Mouse (Mus musculus) MEL (cell line): ENCODE results near the gene Nkx2-3. TPM values are rescaled to one million over a fixed set of nuclear protein-coding genes. Genes with fewer than 3 reads are reported as not detected.
A peak's percentile ranks its signal among the peaks of the same experiment; 100 is the strongest.

Source experiments
- DNase-seq: peaks from one replicate; pipeline ENCODE4 v3.0.0; 2011; ENCODE audit warnings: low read depth, low spot score
- H3K27ac ChIP-seq: 2 replicates; pipeline ENCODE4 v1.5.1; 2012; ENCODE audit warnings: low read depth, mild to moderate bottlenecking, control low read depth, low read length, moderate library complexity; ENCODE audit not compliant: control insufficient read depth
- H3K27me3 ChIP-seq, 2 experiments: fragments of 150-350 bp in 1 of 2; sonication (generic) in 1 of 2; 2 replicates each; pipeline ENCODE4 v1.6.1; 2012; ENCODE audit warnings: low read length in 2 of 2, mild to moderate bottlenecking in 2 of 2, improper control_type of control experiment in 1 of 2, moderate library complexity in 1 of 2; ENCODE audit not compliant: insufficient read depth in 2 of 2, control insufficient read depth in 1 of 2
- H3K36me3 ChIP-seq, 2 experiments: 2 replicates each; pipeline ENCODE4 v1.6.1; 2012 to 2014; ENCODE audit warnings: low read length in 2 of 2, improper control_type of control experiment in 1 of 2, inconsistent platforms in 1 of 2, mild to moderate bottlenecking in 1 of 2; ENCODE audit not compliant: insufficient read depth in 2 of 2, control insufficient read depth in 1 of 2
- H3K4me1 ChIP-seq, 2 experiments: fragments of 150-350 bp in 1 of 2; sonication (generic) in 1 of 2; 2 replicates each; pipeline ENCODE4 v1.6.1; 2012; ENCODE audit warnings: low read length in 2 of 2, improper control_type of control experiment in 1 of 2, mild to moderate bottlenecking in 1 of 2; ENCODE audit not compliant: insufficient read depth in 2 of 2, control insufficient read depth in 1 of 2
- H3K4me3 ChIP-seq, 2 experiments: fragments of 150-350 bp in 1 of 2; sonication (generic) in 1 of 2; 2 replicates each; pipeline ENCODE4 v1.5.1; 2012; ENCODE audit warnings: low read depth in 2 of 2, low read length in 2 of 2, mild to moderate bottlenecking in 2 of 2, moderate library complexity in 2 of 2, control low read depth in 1 of 2, improper control_type of control experiment in 1 of 2; ENCODE audit not compliant: control insufficient read depth in 1 of 2, insufficient read depth in 1 of 2
- H3K79me2 ChIP-seq: 2 replicates; pipeline ENCODE4 v1.6.1; 2012; ENCODE audit warnings: mild to moderate bottlenecking, low read length, moderate library complexity; ENCODE audit not compliant: control insufficient read depth, poor library complexity, insufficient read depth
- H3K9ac ChIP-seq: 2 replicates; pipeline ENCODE4 v1.6.1; 2012; ENCODE audit warnings: low read depth, mild to moderate bottlenecking, control low read depth, low read length, moderate library complexity; ENCODE audit not compliant: control insufficient read depth, poor library complexity, severe bottlenecking
- H3K9me3 ChIP-seq: fragments of 150-350 bp; sonication (generic); replicated peaks from 2 replicates; pipeline ENCODE4 v1.6.1; 2012; ENCODE audit warnings: mild to moderate bottlenecking, low read length, improper control_type of control experiment, moderate library complexity; ENCODE audit not compliant: insufficient read depth
- BHLHE40 ChIP-seq: IDR thresholded peaks from 2 replicates; pipeline ENCODE4 v1.6.1; 2012; ENCODE audit warnings: low read depth, mild to moderate bottlenecking, inconsistent platforms, low read length, improper control_type of control experiment, borderline replicate concordance
- CHD1 ChIP-seq: IDR thresholded peaks from 2 replicates; pipeline ENCODE4 v1.6.1; 2012; ENCODE audit warnings: low read depth, mild to moderate bottlenecking, inconsistent platforms, low read length, improper control_type of control experiment
- CHD2 ChIP-seq: IDR thresholded peaks from 2 replicates; pipeline ENCODE4 v1.6.1; 2011; ENCODE audit warnings: low read length, improper control_type of control experiment
- CTCF ChIP-seq, 3 experiments: IDR thresholded peaks in 2 of 3; conservative IDR thresholded peaks in 1 of 3; 2 replicates each; pipeline ENCODE4 v1.5.1; 2011 to 2012; ENCODE audit warnings: low read length in 3 of 3, low read depth in 2 of 3, mild to moderate bottlenecking in 2 of 3, improper control_type of control experiment in 1 of 3, inconsistent platforms in 1 of 3, mixed read lengths in 1 of 3, moderate library complexity in 1 of 3; ENCODE audit not compliant: control insufficient read depth in 1 of 3, insufficient read depth in 1 of 3, poor library complexity in 1 of 3, severe bottlenecking in 1 of 3
- E2F4 ChIP-seq: IDR thresholded peaks from 2 replicates; pipeline ENCODE4 v1.6.1; 2011; ENCODE audit warnings: low read depth, low read length, improper control_type of control experiment, borderline replicate concordance
- EP300 ChIP-seq, 2 experiments: IDR thresholded peaks; 2 replicates each; pipeline ENCODE4 v1.6.1; 2011; ENCODE audit warnings: improper control_type of control experiment in 2 of 2, low read length in 2 of 2, low read depth in 1 of 2, mild to moderate bottlenecking in 1 of 2
- ETS1 ChIP-seq: IDR thresholded peaks from 2 replicates; pipeline ENCODE4 v1.6.1; 2012; ENCODE audit warnings: low read depth, mild to moderate bottlenecking, inconsistent platforms, low read length, improper control_type of control experiment, moderate library complexity
- GATA1 ChIP-seq: IDR thresholded peaks from 2 replicates; pipeline ENCODE4 v1.6.1; 2011; ENCODE audit warnings: low read depth, low read length, improper control_type of control experiment
- HCFC1 ChIP-seq: IDR thresholded peaks from 2 replicates; pipeline ENCODE4 v1.6.1; 2012; ENCODE audit warnings: low read depth, mild to moderate bottlenecking, inconsistent platforms, low read length, improper control_type of control experiment, moderate library complexity
- JUND ChIP-seq: IDR thresholded peaks from 2 replicates; pipeline ENCODE4 v1.6.1; 2011; ENCODE audit warnings: low read depth, mild to moderate bottlenecking, improper control_type of control experiment, low read length
- KAT2A ChIP-seq: conservative IDR thresholded peaks from 2 replicates; pipeline ENCODE4 v1.6.1; 2012; ENCODE audit warnings: low read depth, low read length, improper control_type of control experiment, inconsistent platforms
- MAFK ChIP-seq: IDR thresholded peaks from 2 replicates; pipeline ENCODE4 v1.6.1; 2011; ENCODE audit warnings: low read depth, mild to moderate bottlenecking, low read length, improper control_type of control experiment, borderline replicate concordance
- MAX ChIP-seq: IDR thresholded peaks from 2 replicates; pipeline ENCODE4 v1.6.1; 2011; ENCODE audit warnings: low read length, improper control_type of control experiment
- MAZ ChIP-seq: IDR thresholded peaks from 2 replicates; pipeline ENCODE4 v1.6.1; 2012; ENCODE audit warnings: low read depth, mild to moderate bottlenecking, inconsistent platforms, low read length, improper control_type of control experiment
- MEF2A ChIP-seq: IDR thresholded peaks from 2 replicates; pipeline ENCODE4 v1.6.1; 2014; ENCODE audit warnings: low read depth, mild to moderate bottlenecking, inconsistent platforms, low read length, improper control_type of control experiment; ENCODE audit not compliant: poor library complexity, insufficient replicate concordance, severe bottlenecking; ENCODE audit errors: extremely low read depth
- MXI1 ChIP-seq: IDR thresholded peaks from 2 replicates; pipeline ENCODE4 v1.6.1; 2011; ENCODE audit warnings: mild to moderate bottlenecking, low read depth, low read length, improper control_type of control experiment
- MYB ChIP-seq: IDR thresholded peaks from 2 replicates; pipeline ENCODE4 v1.6.1; 2011; ENCODE audit warnings: mild to moderate bottlenecking, low read depth, low read length, improper control_type of control experiment
- MYC ChIP-seq: IDR thresholded peaks from 2 replicates; pipeline ENCODE4 v1.6.1; 2011; ENCODE audit warnings: low read depth, mild to moderate bottlenecking, low read length, improper control_type of control experiment, moderate library complexity
- NELFE ChIP-seq: IDR thresholded peaks from 2 replicates; pipeline ENCODE4 v1.6.1; 2011; ENCODE audit warnings: low read depth, low read length, improper control_type of control experiment
- NRF1 ChIP-seq: IDR thresholded peaks from 2 replicates; pipeline ENCODE4 v1.6.1; 2014; ENCODE audit warnings: low read depth, mild to moderate bottlenecking, inconsistent platforms, low read length, improper control_type of control experiment, moderate library complexity; ENCODE audit not compliant: poor library complexity, insufficient read depth, severe bottlenecking
- POLR2A ChIP-seq, 2 experiments: IDR thresholded peaks; 2 replicates each; pipeline ENCODE4 v1.6.1; 2011 to 2012; ENCODE audit warnings: low read length in 2 of 2, mild to moderate bottlenecking in 2 of 2, control low read depth in 1 of 2, improper control_type of control experiment in 1 of 2, low read depth in 1 of 2, moderate library complexity in 1 of 2; ENCODE audit not compliant: control insufficient read depth in 1 of 2, insufficient read depth in 1 of 2, poor library complexity in 1 of 2
- POLR2AphosphoS2 ChIP-seq: IDR thresholded peaks from 2 replicates; pipeline ENCODE4 v1.6.1; 2011; ENCODE audit warnings: low read length, improper control_type of control experiment
- POLR2AphosphoS5 ChIP-seq: IDR thresholded peaks from 2 replicates; pipeline ENCODE4 v1.6.1; 2012; ENCODE audit warnings: low read depth, borderline replicate concordance, mild to moderate bottlenecking, inconsistent platforms, low read length, moderate library complexity, mixed read lengths
- RAD21 ChIP-seq: IDR thresholded peaks from 2 replicates; pipeline ENCODE4 v1.6.1; 2011; ENCODE audit warnings: mild to moderate bottlenecking, low read depth, low read length, improper control_type of control experiment
- RCOR1 ChIP-seq: IDR thresholded peaks from 2 replicates; pipeline ENCODE4 v1.6.1; 2012; ENCODE audit warnings: low read depth, mild to moderate bottlenecking, inconsistent platforms, low read length, improper control_type of control experiment
- SIN3A ChIP-seq: IDR thresholded peaks from 2 replicates; pipeline ENCODE4 v1.6.1; 2012; ENCODE audit warnings: low read length, improper control_type of control experiment, inconsistent platforms
- SMC3 ChIP-seq: IDR thresholded peaks from 2 replicates; pipeline ENCODE4 v1.6.1; 2011; ENCODE audit warnings: low read depth, low read length, improper control_type of control experiment
- TAL1 ChIP-seq: IDR thresholded peaks from 2 replicates; pipeline ENCODE4 v1.6.1; 2012; ENCODE audit warnings: mild to moderate bottlenecking, inconsistent platforms, low read length, moderate library complexity, mixed read lengths
- TBP ChIP-seq: IDR thresholded peaks from 2 replicates; pipeline ENCODE4 v1.8.0; 2011; ENCODE audit warnings: low read depth, low read length, improper control_type of control experiment
- TCF12 ChIP-seq: IDR thresholded peaks from 2 replicates; pipeline ENCODE4 v1.6.1; 2014; ENCODE audit warnings: low read depth, mild to moderate bottlenecking, inconsistent platforms, low read length, improper control_type of control experiment, moderate library complexity
- USF1 ChIP-seq: IDR thresholded peaks from 2 replicates; pipeline ENCODE4 v1.6.1; 2014; ENCODE audit warnings: low read depth, mild to moderate bottlenecking, inconsistent platforms, low read length, improper control_type of control experiment, moderate library complexity
- USF2 ChIP-seq, 2 experiments: IDR thresholded peaks; 2 replicates each; pipeline ENCODE4 v1.6.1; 2011 to 2012; ENCODE audit warnings: improper control_type of control experiment in 2 of 2, low read length in 2 of 2, borderline replicate concordance in 1 of 2, inconsistent platforms in 1 of 2, low read depth in 1 of 2, mild to moderate bottlenecking in 1 of 2; ENCODE audit not compliant: insufficient read depth in 1 of 2
- ZC3H11A ChIP-seq: IDR thresholded peaks from 2 replicates; pipeline ENCODE4 v1.6.1; 2012; ENCODE audit warnings: low read depth, mild to moderate bottlenecking, inconsistent platforms, low read length, improper control_type of control experiment
- ZKSCAN1 ChIP-seq: IDR thresholded peaks from 2 replicates; pipeline ENCODE4 v1.6.1; 2012; ENCODE audit warnings: low read depth, mild to moderate bottlenecking, inconsistent platforms, low read length, improper control_type of control experiment, moderate library complexity
- ZMIZ1 ChIP-seq: IDR thresholded peaks from 2 replicates; pipeline ENCODE4 v1.6.1; 2012; ENCODE audit warnings: low read depth, mild to moderate bottlenecking, inconsistent platforms, low read length, improper control_type of control experiment, moderate library complexity
- ZNF384 ChIP-seq: IDR thresholded peaks from 2 replicates; pipeline ENCODE4 v1.6.1; 2012; ENCODE audit warnings: low read depth, mild to moderate bottlenecking, inconsistent platforms, low read length, improper control_type of control experiment
- polyA plus RNA-seq, 2 experiments: library from polyadenylated mRNA; stranded (reverse) in 1 of 2; unstranded in 1 of 2; fragments of >175 nt in 1 of 2; fragments of >200 nt in 1 of 2; gene quantifications; 2 replicates each; pipeline versions ENCODE4 v1.2.1 to v1.2.4; 2012; ENCODE audit warnings: low replicate concordance in 2 of 2, low read depth in 1 of 2; ENCODE audit not compliant: insufficient read length in 2 of 2, insufficient read depth in 1 of 2, missing spikeins in 1 of 2
- total RNA-seq: library from RNA; depleted of rRNA; stranded (reverse); fragments of 300-350 nt; gene quantifications from 2 replicates; pipeline ENCODE4 v1.2.3, GENCODE M21; 2012

The Nkx2-3 gene
- total and polyA plus RNA-seq, 3 experiments = not detected

- Histone ChIP-seq H3K79me2 (no peaks in the 10 kb centered on the region), H3K4me1 (peaks cover 0 to 8% of the 10 kb centered on the region in 2 experiments; a peak in 1 of 4 replicates), H3K4me3 (no peak overlapping the region), H3K27me3 (peaks cover 4 to 7% of the 10 kb centered on the region in 2 experiments), H3K27ac (no peak overlapping the region), H3K36me3 (no peaks in the 10 kb centered on the region), H3K9ac (no peak overlapping the region), H3K9me3 (no peaks in the 10 kb centered on the region)
- peak; percentile 58 for DNase-seq
- TF ChIP-seq NELFE = no peak
- peak; percentile 69 for TF ChIP-seq SMC3
- TF ChIP-seq GATA1 = no peak
- no peak for TF ChIP-seq KAT2A
- no peak for TF ChIP-seq ZMIZ1
- no peak for TF ChIP-seq MYC
- TF ChIP-seq JUND = no peak
- TF ChIP-seq CTCF (IDR thresholded peaks at IDR 0.05 in 2 of 3, conservative IDR thresholded peaks at IDR 0.05 in 1 of 3; ENCODE audit: control insufficient read depth in 1 of 3, insufficient read depth in 1 of 3, low read depth in 2 of 3, low read length in 3 of 3, poor library complexity in 1 of 3, severe bottlenecking in 1 of 3) = peak; percentile 51 to 77 (median 72)
- TF ChIP-seq USF2 (IDR thresholded peaks at IDR 0.05; ENCODE audit: borderline replicate concordance in 1 of 2, insufficient read depth in 1 of 2, low read depth in 1 of 2, low read length in 2 of 2) = no peak
- no peak for TF ChIP-seq ETS1
- no peak for TF ChIP-seq POLR2AphosphoS2
- TF ChIP-seq CHD2 = no peak
- TF ChIP-seq BHLHE40 = no peak
- TF ChIP-seq TCF12 = no peak
- TF ChIP-seq CHD1 = no peak
- no peak for TF ChIP-seq MAZ
- TF ChIP-seq POLR2AphosphoS5 = no peak
- no peak for TF ChIP-seq USF1
- no peak for TF ChIP-seq HCFC1
- TF ChIP-seq E2F4 = no peak
- no peak for TF ChIP-seq TBP
- TF ChIP-seq ZC3H11A = peak; percentile 29; the same call in 1 of the 2 replicates
- no peak for TF ChIP-seq MEF2A
- no peak for TF ChIP-seq RCOR1
- no peak for TF ChIP-seq ZKSCAN1
- no peak for TF ChIP-seq MYB
- TF ChIP-seq SIN3A = no peak
- TF ChIP-seq ZNF384 = no peak
- peak; percentile 51 for TF ChIP-seq RAD21
- TF ChIP-seq NRF1 = no peak
- no peak for TF ChIP-seq MAFK
- TF ChIP-seq MXI1 = no peak
- no peak for TF ChIP-seq POLR2A (IDR thresholded peaks at IDR 0.05; ENCODE audit: control insufficient read depth in 1 of 2, insufficient read depth in 1 of 2, low read depth in 1 of 2, low read length in 2 of 2, poor library complexity in 1 of 2)
- no peak for TF ChIP-seq TAL1
- TF ChIP-seq EP300 (IDR thresholded peaks at IDR 0.05; ENCODE audit: low read depth in 1 of 2, low read length in 2 of 2) = no peak
- TF ChIP-seq MAX = no peak
These were observed 43.8 kb upstream of the Nkx2-3 start for GRCm38 (mm10) chr19:43568298-43568697.
